Mouse (Mus musculus) lung, embryonic 16.5 days (tissue): Measurements from ENCODE around the gene Iqsec1. TPM values are rescaled to one million over a fixed set of nuclear protein-coding genes. Genes with fewer than 3 reads are reported as not detected.
"Not testable (repeated sequence)": the region's sequence is repeated elsewhere in the genome, so short reads cannot be mapped to it uniquely, and the experiment has no call there.

Experiments used
- ATAC-seq: fragments of 200-750 bp; cut with Nextera tagmentation; 2 replicates; pipeline ENCODE4 v1.8.0; 2017; ENCODE audit warnings: low read depth, mild to moderate bottlenecking, moderate library complexity
- H3K27ac ChIP-seq: fragments of 300-500 bp; sonication (generic); 2 replicates; pipeline ENCODE4 v1.5.1; 2014; ENCODE audit warnings: mild to moderate bottlenecking, control low read depth, low read length
- H3K27me3 ChIP-seq: fragments of 300-500 bp; sonication (generic); 2 replicates; pipeline ENCODE4 v1.6.1; 2014; ENCODE audit warnings: low read depth, low read length, mixed read lengths; ENCODE audit not compliant: control insufficient read depth, insufficient read depth
- H3K36me3 ChIP-seq: fragments of 300-500 bp; sonication (generic); 2 replicates; pipeline ENCODE4 v1.6.1; 2014; ENCODE audit warnings: low read length; ENCODE audit not compliant: control insufficient read depth, insufficient read depth
- H3K4me1 ChIP-seq: fragments of 300-500 bp; sonication (generic); replicated peaks from 2 replicates; pipeline ENCODE4 v1.6.1; 2014; ENCODE audit warnings: low read length, mixed read lengths; ENCODE audit not compliant: control insufficient read depth, insufficient read depth
- H3K4me2 ChIP-seq: fragments of 300-500 bp; sonication (generic); 2 replicates; pipeline ENCODE4 v1.6.1; 2014; ENCODE audit warnings: low read depth, low read length, control low read depth
- H3K4me3 ChIP-seq: fragments of 300-500 bp; sonication (generic); 2 replicates; pipeline ENCODE4 v1.5.1; 2014; ENCODE audit warnings: mild to moderate bottlenecking, low read length, control low read depth
- H3K9ac ChIP-seq: fragments of 300-500 bp; sonication (generic); 2 replicates; pipeline ENCODE4 v1.6.1; 2014; ENCODE audit warnings: low read length, control low read depth
- H3K9me3 ChIP-seq: fragments of 300-500 bp; sonication (generic); 2 replicates; pipeline ENCODE4 v1.6.1; 2016; ENCODE audit warnings: low read length; ENCODE audit not compliant: control insufficient read depth
- WGBS: fragments of 180-500 bp; shearing (Covaris S2); extraction: QIAGEN DNeasy Blood & Tissue Kit; methylation state at CpG from one replicate; pipeline ENCODE4 v1.1.7; 2014; 5-methylcytosine and 5-hydroxymethylcytosine counted together
- polyA plus RNA-seq: library from polyadenylated mRNA; unstranded; fragments of >200 nt; fragmentation: Nextera tagmentation; extraction: Ambion mirVana; gene quantifications from 2 replicates; pipeline ENCODE4 v1.2.1, GENCODE M21; 2015

The Iqsec1 gene
- polyA plus RNA-seq, 1 experiment from 2014 or later, result 11.7 TPM

DNA sequence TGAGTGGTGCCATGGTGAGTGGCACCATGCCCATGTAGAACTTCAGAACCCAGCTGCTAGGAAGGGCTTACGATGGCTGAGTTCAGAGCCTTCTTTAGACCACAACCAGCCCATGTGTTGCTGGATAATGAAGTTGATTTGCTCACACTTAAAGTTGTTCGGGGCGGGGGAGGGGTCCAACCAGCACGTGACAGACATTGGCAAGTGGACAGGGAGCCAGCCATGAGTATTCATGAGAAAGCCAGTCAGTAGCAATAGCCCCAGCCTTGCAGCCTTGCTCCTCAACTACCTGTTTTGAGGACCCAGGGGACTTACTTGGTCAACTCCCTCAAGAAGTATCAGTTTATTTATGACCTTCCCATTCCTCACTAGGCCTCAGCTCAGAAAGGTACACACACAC lies 343.5 kb downstream of the Iqsec1 start:
- no peak overlapping the region for H3K9ac ChIP-seq

GRCm38 (mm10) chr6:90643057-90643456 lies 345.4 kb downstream of the Iqsec1 start:
- Histone ChIP-seq H3K9me3 (no peaks in the 10 kb centered on the region), H3K4me1 (no peaks in the 10 kb centered on the region), H3K36me3 (no peaks in the 10 kb centered on the region), H3K9ac (no peak overlapping the region), H3K4me3 (no peak overlapping the region), H3K27me3 (no peaks in the 10 kb centered on the region), H3K27ac (no peak overlapping the region), H3K4me2 (no peak overlapping the region)
- ATAC-seq, result no peak
- 74% methylated on average over 3 of the region's 3 CpGs for WGBS

More for the DNA sequence above, 343.5 kb downstream of the Iqsec1 start:
- H3K4me1 ChIP-seq, result no peaks in the 10 kb centered on the region
- no peak overlapping the region for H3K4me3 ChIP-seq
- no peak overlapping the region for H3K27ac ChIP-seq
- 58% methylated on average over 4 of the region's 4 CpGs for WGBS
- no peak overlapping the region for H3K4me2 ChIP-seq
- H3K9me3 ChIP-seq, result no peaks in the 10 kb centered on the region
- H3K27me3 ChIP-seq, result no peaks in the 10 kb centered on the region
- no peaks in the 10 kb centered on the region for H3K36me3 ChIP-seq
- ATAC-seq, result no peak

- no peaks in the 10 kb centered on the region for H3K4me1 ChIP-seq
- 51% methylated on average over 3 of the region's 3 CpGs for WGBS
- ATAC-seq, result no peak
- no peak overlapping the region for H3K9ac ChIP-seq
- no peaks in the 10 kb centered on the region for H3K36me3 ChIP-seq
- no peak overlapping the region for H3K4me3 ChIP-seq
- no peaks in the 10 kb centered on the region for H3K9me3 ChIP-seq
- H3K27me3 ChIP-seq, result no peaks in the 10 kb centered on the region
- H3K27ac ChIP-seq, result no peak overlapping the region
- H3K4me2 ChIP-seq, result no peak overlapping the region
Measured at GRCm38 (mm10) chr6:90635611-90636010, 352.9 kb downstream of the Iqsec1 start.

- Histone ChIP-seq H3K4me2 (no peak overlapping the region), H3K27ac (no peak overlapping the region), H3K9me3 (no peaks in the 10 kb centered on the region), H3K4me1 (no peaks in the 10 kb centered on the region), H3K9ac (no peak overlapping the region), H3K36me3 (no peaks in the 10 kb centered on the region), H3K4me3 (no peak overlapping the region), H3K27me3 (no peaks in the 10 kb centered on the region)
- 30% methylated on average over 4 of the region's 4 CpGs for WGBS
- ATAC-seq, result no peak
Measured at GRCm38 (mm10) chr6:90635081-90635480, 353.4 kb downstream of the Iqsec1 start.

- WGBS, result 68% methylated on average over 3 of the region's 3 CpGs
- ATAC-seq, result not testable (repeated sequence)
Measured at GRCm38 (mm10) chr6:90632526-90632925, 356.0 kb downstream of the Iqsec1 start.

GRCm38 (mm10) chr6:90630427-90630826 lies 358.1 kb downstream of the Iqsec1 start:
- WGBS, result 87% methylated on average over 7 of the region's 7 CpGs

More at GRCm38 (mm10) chr6:90632526-90632925, 356.0 kb downstream of the Iqsec1 start:
- not testable (repeated sequence) for H3K36me3 ChIP-seq, H3K27ac ChIP-seq, H3K27me3 ChIP-seq, H3K9ac ChIP-seq, H3K9me3 ChIP-seq, H3K4me1 ChIP-seq, H3K4me2 ChIP-seq, H3K4me3 ChIP-seq

DNA sequence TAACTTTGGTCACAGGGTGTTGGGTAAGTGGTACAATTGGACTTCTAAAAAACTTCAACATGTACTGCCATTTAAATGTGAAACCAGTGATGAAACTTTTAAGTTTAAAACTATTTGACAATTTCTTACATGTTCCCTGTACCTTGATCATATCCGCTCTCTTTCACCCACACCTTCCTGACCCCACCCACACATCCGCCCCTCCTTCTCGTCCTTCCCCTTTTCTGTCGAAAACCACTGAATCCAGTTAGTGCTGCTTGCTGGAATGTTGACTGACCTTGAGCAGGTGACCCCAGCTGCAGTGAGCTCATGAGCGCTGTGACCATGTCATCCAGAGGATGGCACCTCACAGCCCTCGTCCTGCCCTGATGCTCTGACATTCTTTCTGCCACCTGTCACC lies 359.0 kb downstream of the Iqsec1 start:
- Histone ChIP-seq H3K27ac (no peak overlapping the region), H3K27me3 (no peaks in the 10 kb centered on the region), H3K36me3 (no peaks in the 10 kb centered on the region), H3K9ac (no peak overlapping the region), H3K4me1 (0 out of 2 replicates have a peak, but pooled peaks cover 2% of the 10 kb centered on the region), H3K9me3 (no peaks in the 10 kb centered on the region), H3K4me2 (no peak overlapping the region), H3K4me3 (no peak overlapping the region)
- WGBS, result 75% methylated on average over 6 of the region's 6 CpGs
- ATAC-seq, result no peak

More at GRCm38 (mm10) chr6:90630427-90630826, 358.1 kb downstream of the Iqsec1 start:
- no peaks in the 10 kb centered on the region for H3K4me1 ChIP-seq
- no peaks in the 10 kb centered on the region for H3K36me3 ChIP-seq
- H3K4me3 ChIP-seq, result no peak overlapping the region
- H3K27me3 ChIP-seq, result no peaks in the 10 kb centered on the region
- H3K4me2 ChIP-seq, result no peak overlapping the region
- H3K9me3 ChIP-seq, result no peaks in the 10 kb centered on the region
- no peak overlapping the region for H3K9ac ChIP-seq
- H3K27ac ChIP-seq, result no peak overlapping the region
- no peak for ATAC-seq

GRCm38 (mm10) chr6:90627556-90627955 lies 360.9 kb downstream of the Iqsec1 start:
- Histone ChIP-seq H3K27me3 (no peaks in the 10 kb centered on the region), H3K4me2 (no peak overlapping the region), H3K9me3 (no peaks in the 10 kb centered on the region), H3K27ac (no peak overlapping the region), H3K9ac (no peak overlapping the region), H3K36me3 (no peaks in the 10 kb centered on the region), H3K4me1 (peaks cover 11% of the 10 kb centered on the region; the same call in 1 of the 2 replicates), H3K4me3 (no peak overlapping the region)
- WGBS, result 83% methylated on average over 4 of the region's 4 CpGs
- ATAC-seq, result no peak

- ATAC-seq, result no peak
- H3K4me2 ChIP-seq, result no peak overlapping the region
- peaks cover 22% of the 10 kb centered on the region for H3K4me1 ChIP-seq
- H3K4me3 ChIP-seq, result no peak overlapping the region
- H3K36me3 ChIP-seq, result no peaks in the 10 kb centered on the region
- H3K9me3 ChIP-seq, result no peaks in the 10 kb centered on the region
- H3K9ac ChIP-seq, result no peak overlapping the region
- no peak overlapping the region for H3K27ac ChIP-seq
- no peaks in the 10 kb centered on the region for H3K27me3 ChIP-seq
- WGBS, result 74% methylated on average over 7 of the region's 7 CpGs
Measured at GRCm38 (mm10) chr6:90625207-90625994, 363.1 kb downstream of the Iqsec1 start.
